Mouse (Mus musculus): ENCODE data around the gene Tanc1. TPM values are rescaled to one million over a fixed set of nuclear protein-coding genes. Genes with fewer than 3 reads are reported as not detected.

The Tanc1 gene
- total RNA-seq, 2 experiments from 2014 or later: 20.1 to 25.4 TPM

DNA sequence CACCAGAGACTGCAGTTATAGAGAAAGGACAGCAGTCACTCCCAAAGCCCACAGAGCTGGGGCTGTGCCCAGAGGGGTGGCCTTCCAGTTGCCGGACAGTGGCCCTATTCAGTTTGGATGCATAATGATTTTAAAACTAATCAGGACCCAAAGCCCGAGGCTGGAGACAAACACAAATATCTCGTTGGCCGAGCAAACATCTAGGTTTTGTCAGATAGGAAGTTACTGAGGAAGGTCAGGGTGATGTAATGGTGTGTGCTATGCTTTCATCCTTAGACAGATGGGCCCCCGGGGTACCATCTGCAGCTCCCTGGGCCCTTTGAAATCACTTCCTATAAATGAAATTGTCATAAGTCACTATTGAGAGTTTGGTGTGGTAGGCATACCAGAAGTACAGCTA lies 33.0 kb downstream of the Tanc1 start:
- intact Hi-C loops (cut with DNase I): no loop called here
- DNase-seq (ENCODE audit: low spot score in 2 of 2): peak in 1 of 2 experiments; percentile 38

DNA sequence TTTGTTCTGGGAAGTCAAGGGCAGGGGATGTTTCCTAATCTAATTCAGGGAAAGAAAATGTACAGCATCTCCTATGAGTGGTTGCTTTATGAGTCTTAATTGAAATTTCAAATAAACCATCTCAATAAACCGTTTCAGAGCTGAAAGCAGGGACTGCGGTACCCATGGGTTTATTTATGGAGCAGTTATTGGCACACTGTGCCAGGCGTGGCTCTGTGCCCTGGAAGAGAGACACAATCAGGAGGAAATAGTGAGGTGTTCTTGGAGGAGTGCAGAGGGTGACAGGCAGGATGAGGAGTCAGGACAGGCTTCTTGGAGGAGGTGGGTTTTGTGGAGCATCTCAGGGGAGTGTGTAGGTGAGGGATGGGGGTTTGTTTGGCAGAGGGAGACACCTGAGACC lies 33.7 kb downstream of the Tanc1 start:
- intact Hi-C loops (cut with DNase I): no loop called here
- peak; percentile 37 to 57 for DNase-seq (ENCODE audit: low spot score in 2 of 2)

DNA sequence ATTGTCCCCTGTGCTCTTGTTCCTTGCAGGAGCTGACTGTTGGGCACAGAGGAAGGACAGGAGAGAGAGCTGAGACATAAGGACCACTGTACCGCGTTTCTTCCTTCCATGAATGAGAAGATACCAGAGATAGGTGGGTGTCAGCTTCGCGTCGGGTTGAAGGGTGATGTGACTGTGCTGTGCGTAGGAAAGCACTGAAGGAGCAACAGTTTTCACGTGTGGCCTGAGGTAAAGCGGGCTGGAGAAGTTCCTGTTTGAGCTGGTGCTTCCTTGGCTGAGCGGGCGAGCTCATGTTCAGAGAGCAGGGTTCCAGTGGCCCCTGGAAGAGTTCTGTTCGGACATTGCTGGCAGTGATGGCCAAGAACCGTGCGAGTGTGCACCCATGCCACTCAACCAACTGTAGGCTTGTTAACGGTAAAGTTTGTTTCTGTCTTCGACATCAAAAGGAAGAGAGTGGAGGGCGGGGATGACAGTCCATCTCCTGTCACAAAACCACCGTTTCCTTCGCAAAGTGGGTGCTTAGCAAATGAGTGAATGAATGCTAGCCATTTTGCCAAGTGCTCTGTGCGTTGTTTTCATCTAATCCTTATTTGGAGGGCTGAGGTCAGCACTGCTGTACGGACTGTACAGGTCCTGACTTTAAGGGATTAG lies 35.0 kb downstream of the Tanc1 start:
- DNase-seq (ENCODE audit: low spot score in 2 of 2): no peak
- intact Hi-C loops (cut with DNase I): no loop called here

DNA sequence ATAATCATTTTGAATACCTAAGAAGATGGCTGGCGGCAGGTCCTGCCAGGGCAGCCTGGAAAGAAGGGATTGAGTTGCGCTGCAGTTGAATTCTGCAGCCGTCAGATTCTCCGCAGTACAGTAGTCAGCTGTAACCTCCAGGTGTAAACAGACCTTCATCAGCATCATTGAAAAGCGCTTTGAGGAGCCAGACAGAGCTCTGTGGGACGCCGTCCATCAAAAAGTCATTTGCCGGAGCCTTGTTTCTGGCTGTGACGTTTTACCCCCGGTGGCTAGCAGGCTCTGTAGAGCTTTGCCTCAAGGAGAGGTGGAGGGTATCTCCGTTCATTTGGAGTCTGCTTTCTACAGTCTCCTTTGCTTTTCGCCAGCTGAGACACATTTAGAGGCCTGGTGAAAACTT lies 36.6 kb downstream of the Tanc1 start:
- DNase-seq (ENCODE audit: low spot score in 2 of 2): no peak
- intact Hi-C loops (cut with DNase I): no loop called here

DNA sequence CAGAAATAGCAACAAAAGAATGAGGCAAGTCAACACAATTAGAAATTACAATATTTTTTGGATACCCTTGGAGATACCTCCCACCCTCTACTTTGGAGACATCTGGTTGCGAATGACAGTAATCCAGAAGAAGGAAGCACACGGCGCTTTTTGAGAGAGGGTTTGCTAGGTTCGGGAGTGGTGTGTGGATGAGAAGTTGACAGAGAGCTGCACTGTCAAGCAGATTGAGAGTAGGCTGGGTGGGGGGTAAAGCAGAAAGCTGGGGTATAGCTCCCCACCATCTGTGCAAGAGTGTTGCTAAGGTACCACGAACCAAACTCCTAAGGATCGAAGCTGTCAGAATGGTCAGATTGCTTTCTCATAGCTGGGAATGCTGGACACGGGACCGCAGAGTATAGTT lies 40.0 kb downstream of the Tanc1 start:
- no peak for DNase-seq (ENCODE audit: low spot score in 2 of 2)
- intact Hi-C loops (cut with DNase I): no loop called here

DNA sequence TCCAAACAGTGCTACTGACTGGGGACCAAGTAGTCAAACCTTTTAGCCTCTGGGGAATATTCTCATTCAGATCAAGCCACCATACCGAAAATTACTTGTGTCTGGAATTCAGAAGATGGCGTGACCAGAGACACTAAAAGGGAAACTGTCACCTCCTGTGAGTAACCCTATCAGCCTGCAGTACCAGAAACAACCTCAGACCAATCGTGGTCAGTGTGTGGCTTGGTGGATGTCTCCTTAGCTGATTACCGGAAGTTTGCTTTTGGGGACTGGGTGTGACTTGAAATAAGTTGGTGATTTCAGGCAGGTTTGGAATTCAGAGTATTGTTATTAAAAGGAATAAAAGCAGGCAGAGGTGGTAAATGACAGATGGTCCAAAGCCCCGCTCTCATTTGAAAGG lies 40.9 kb downstream of the Tanc1 start:
- intact Hi-C loops (cut with DNase I): no loop called here
- no peak for DNase-seq (ENCODE audit: low spot score in 2 of 2)

DNA sequence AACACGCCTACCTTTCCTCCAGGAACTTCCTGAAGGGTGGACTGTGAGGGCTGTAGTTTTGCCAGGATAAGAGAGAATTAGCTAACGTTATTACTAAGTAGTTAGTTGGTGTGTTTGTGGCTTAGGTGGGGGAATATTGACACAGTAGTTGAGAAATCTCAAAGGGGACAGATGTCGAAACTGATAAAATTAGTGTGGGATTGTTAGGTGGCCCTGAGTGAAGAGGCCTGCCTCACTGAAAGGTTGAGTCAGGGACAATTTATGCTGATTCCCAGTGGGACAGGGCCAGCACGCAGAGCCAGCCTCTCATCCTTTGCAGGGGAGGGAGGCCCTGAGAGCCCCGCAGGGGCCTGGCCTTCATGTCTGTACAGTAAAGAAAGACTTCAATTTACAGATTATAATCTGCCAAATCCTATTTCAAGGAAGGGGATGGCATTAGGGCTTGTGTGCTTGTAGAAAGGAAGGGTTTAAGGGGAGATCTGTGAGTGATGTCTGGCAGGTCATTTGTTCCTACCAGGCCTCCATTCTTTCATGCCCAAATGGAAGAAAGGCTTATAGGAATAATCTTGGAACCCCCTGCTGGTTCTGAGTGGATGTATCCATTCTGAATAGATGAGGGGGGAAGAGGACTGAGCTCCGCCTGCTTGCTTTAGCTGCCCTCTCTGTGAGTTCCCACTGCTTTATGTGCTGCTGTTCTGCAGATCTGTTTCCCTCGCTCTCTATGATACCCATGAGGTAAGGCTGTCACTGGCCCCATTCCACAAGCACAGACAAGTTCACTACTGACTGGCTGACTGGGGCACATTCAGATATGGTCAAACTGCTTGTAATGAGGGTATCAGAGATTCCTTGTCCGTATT lies 41.7 kb downstream of the Tanc1 start:
- intact Hi-C loops (cut with DNase I): no loop called here
- DNase-seq (ENCODE audit: low spot score in 2 of 2): no peak

DNA sequence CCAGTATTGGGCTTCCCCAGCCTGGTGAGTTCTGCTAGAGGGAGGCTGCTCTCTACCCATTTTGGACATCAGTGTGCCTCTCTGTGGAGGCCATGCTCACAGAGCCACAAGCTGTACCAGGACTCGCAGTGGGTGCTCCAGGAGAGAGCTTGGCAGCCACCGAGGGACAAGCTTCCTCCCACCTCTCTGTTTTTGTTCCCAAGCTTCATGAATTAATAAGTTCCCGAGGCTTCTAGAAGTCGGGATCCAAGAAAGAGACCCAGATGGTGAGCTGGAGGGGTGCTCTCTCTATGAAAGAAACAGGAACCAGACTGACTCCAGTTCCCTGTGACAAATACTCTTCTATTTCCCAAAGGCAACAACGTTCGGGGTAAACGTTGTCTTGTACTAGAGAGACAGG lies 43.6 kb downstream of the Tanc1 start:
- no peak for DNase-seq (ENCODE audit: low spot score in 2 of 2)
- intact Hi-C loops (cut with DNase I): no loop called here

DNA sequence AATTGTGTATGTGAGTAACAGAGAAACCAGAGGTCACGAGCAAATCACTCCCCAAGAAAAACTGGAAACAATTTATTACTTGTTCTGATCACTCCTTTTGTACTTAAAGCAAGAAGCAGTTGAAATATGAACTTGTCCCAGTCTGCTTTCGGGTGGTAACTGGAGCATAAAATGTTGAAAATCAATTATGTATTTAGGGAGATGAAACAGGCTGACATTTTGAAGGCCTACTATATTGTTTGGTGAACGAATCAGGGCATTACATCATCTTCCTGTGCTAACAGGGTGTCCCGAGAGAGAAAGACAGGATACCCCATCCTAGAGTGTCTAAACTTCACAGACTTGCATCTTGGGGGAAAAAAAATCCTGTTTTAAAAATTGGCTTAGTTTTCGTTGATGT lies 44.8 kb downstream of the Tanc1 start:
- no peak for DNase-seq (ENCODE audit: low spot score in 2 of 2)
- intact Hi-C loops (cut with DNase I): no loop called here

DNA sequence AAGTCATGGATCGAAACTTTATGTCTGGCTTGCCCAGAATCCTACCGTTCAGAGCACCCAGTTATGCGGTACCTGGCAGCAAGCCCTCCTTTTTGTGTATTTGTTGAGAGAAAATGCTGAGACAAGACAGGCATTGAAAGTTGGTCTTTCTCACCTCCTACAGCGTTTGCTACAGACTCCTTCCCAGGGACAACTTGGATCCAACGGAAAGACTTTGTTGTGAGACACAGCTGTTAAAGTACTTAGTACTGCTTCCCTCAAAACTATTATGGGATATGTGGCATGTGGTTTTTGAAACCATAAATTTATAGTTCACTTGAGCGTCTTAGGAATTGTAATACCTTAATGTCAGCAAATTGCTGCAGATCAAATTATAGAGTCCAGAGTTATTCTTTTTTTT lies 47.8 kb downstream of the Tanc1 start:
- intact Hi-C loops (cut with DNase I): no loop called here
- no peak for DNase-seq (ENCODE audit: low spot score in 2 of 2)

DNA sequence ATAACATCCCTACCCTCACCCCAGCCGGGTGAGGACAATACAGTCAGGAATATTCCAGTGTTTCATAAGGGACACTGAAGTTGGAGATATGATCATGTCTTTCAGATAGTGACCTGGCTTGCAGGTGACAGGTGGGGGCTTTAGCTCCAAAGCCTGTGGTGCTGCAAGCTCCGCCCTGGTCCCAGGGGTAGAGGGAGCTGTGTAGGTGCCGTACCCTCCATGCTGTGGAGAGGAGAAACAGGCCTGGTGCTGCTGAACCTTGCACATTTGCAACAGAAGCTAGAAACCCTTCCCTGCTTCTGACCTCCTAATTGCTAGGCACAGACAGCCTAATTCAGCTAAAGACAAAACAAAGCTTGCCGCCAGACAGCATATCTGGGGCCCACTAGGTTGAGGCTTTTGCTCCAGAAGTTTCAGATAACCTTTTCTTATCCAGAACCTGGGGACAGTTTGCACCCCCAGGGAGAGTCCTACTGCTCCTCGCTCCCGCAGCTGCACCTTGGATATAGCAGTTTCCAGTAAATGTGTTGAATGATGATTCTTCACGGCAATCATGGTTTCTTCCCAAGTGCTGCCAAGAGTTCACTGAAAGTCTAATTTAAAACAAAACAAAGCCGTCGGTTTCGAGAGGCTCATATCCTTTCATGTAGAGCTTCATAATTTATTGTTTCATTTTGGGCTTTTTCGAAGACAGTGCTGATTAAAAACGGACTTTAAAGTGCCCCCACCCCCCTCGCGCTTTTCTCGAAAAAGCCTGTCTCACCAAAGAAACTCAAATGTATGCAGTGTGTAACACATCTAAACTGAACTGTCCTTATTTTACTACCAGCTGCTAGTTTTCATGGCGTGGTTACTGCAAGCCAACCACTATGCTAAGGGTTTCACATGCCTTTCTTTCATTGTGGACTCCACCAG lies 49.3 kb downstream of the Tanc1 start:
- DNase-seq (ENCODE audit: low spot score in 2 of 2): no peak
- intact Hi-C loops (cut with DNase I): no loop called here

DNA sequence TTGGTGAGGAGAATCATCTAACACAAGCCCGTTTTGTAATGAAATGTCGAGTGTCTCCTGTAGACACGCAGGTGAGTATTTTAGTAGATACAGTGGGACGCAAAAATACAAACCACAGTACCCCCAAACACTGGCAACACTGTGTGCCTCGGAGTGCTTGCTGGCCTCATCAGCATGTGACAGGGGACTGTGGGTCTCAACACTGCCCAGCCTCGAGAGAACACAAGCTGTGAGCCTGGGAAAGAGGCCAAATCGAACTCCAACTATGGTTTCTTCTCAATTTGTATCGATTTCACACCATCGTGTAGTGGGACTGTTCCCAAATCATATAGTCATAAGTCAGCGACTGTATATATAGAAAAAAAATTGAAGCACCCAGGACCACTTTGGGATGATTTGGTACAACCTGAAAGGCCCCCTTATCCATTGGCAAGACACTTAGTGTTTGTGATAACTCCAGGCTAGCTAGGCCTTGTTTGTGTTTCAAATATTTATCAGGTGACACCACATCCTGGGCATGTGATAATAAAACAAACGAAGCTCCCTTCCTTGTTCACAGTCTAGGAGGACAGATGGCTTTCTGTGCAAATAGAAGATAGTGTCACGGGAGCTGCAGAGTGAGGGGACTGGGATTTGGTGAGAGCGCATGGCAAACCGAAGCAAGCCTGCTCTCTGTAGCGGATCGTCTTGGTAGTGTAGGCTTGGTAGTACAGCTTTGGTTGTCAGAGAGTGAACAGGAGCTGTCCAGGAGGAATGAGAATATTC lies 53.1 kb downstream of the Tanc1 start:
- no peak for DNase-seq (ENCODE audit: low spot score in 2 of 2)
- intact Hi-C loops (cut with DNase I): no loop called here

DNA sequence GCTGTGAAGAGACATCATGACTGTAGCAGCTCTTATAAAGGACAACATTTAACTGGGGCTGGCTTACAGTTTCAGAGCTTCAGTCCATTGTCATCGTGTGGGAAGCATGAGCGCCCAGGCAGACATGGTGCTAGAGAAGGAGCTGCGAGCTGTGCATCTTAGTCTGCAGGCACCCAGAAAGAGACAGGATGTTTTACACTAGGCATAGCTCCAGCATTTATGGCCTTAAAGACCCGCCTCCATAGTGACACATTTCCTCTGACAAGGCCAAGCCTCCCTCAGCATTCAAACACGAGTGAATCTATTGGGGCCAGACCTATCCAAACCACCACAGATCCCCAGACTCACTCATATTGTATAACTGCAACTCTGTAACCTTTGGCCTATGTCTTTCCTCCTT lies 54.7 kb downstream of the Tanc1 start:
- intact Hi-C loops (cut with DNase I): no loop called here
- DNase-seq (ENCODE audit: low spot score in 2 of 2): no peak

DNA sequence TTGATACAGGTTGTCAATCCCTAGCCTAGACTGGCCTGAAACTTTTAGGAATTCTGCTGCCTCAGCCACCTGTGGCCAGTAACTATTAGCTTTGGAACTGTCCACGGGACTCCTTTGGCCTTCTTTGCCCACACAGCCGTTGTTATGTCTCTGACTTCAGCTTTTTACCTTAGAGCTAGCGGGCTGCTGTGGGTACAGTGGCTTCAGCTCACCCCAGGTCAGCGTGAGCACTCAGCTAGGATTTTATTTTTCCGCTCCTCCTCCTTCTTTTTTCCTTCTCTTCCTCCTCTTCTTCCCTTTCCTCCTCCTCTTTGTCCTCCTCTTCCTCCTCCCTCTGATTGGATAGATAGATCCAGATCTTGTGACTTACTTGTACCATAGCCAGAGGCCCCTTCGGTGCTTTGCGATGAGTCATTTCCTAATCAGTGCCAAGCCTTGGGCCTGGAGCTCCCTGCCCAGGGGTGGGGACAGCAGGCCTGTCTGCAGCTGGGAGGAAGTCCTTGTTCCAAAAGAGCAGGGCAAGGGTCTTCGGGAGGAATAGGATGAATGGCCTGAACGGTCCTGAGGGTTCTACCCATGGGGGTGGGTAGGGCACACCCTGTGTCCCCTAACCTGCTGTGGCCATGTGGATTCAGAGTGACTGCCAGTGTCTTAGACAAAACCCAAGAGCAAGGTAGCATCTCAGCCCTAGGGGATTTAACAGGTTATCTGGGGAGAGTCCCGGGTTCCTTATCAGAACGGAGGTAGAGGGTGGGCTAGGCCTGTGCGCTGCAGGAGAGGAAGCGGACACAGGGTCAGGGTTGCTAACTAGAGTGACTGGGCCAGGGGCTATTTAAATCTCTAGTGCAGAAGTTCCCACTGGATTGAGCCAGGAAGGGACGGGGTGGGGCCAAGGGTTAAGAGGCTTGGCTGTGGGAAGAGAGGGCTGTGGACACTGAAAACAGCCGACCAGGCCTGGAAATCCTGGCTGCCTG lies 58.5 kb downstream of the Tanc1 start:
- no peak for DNase-seq (ENCODE audit: low spot score in 2 of 2)
- intact Hi-C loops (cut with DNase I): no loop called here

DNA sequence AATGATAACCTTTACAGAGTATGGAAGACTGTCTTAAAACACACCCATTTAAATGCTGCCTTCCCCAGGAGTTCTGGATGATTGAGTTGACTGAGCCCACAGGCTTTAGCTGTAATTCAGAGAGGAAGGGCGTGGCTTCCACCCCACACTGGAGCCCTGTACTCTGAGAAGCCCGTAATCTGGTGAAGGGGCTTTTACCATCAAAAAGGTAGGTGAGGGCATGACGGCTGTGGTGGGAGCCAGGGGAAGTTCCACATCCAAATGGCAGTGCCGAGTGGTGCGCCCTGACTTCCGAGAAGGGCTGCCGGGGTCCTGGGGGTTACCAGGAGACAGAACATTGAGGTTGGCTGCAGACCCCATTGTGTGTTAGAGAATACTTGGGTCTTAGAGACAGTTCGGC lies 59.8 kb downstream of the Tanc1 start:
- intact Hi-C loops (cut with DNase I): no loop called here
- no peak for DNase-seq (ENCODE audit: low spot score in 2 of 2)

DNA sequence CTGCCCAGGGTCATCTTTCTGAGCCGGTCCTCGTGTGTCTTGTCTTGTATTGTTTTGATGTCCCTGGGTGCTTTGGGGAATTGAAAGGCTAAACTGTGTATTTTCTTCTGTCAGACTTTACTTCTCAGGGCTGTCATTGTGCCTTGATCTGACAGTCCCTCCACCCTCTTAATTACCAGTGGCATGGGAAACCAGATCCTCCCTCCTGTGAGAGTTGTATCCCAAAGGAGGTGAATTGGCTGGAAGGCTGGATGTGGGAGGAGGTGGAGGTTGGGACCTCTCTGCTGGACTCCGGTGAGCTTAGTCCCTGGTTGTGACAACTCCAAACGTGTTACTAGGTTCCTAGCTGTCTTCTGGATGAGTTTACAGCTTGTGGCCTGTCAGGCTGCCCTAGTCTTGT lies 60.2 kb downstream of the Tanc1 start:
- DNase-seq (ENCODE audit: low spot score in 2 of 2): no peak
- intact Hi-C loops (cut with DNase I): no loop called here

DNA sequence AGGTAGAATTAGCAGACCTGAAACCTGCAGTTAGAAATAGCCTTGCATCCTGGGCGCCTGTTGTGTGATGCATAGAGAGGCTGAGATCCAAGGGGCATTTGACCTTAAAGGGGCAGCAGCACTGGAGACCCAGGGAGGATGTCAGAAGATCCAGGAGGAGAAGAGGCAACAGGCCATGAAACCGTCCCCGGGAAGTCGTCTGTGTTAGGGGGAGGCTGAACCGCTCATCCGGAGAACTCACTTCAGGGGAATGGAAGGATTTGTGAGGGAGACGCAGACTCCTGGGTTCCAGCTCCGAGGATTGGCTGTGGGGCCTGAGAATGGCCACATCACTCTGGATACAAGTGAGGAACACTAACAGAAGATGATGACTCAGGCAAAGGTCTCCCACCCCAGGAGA lies 60.8 kb downstream of the Tanc1 start:
- DNase-seq (ENCODE audit: low spot score in 2 of 2): no peak
- intact Hi-C loops (cut with DNase I): no loop called here

DNA sequence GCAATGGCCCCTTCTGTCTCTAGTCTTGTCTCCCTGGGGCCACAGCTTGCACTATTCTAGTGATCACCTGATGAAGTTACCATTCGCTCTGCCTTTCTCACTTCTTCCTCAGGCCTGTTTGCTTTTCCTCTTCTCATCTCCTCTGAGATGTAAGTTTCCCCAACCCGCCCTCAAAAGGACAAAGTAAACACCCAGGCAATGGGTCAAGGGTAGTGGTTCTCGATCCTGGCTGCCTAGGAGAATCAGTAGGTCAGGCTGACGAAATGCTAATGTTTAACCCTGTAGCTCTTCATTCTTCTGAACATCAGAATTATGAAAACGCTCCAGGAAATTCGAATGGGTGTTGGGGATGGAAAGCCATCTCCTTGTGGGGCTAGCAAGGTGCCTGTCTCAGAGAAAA lies 61.5 kb downstream of the Tanc1 start:
- intact Hi-C loops (cut with DNase I): no loop called here
- no peak for DNase-seq (ENCODE audit: low spot score in 2 of 2)

DNA sequence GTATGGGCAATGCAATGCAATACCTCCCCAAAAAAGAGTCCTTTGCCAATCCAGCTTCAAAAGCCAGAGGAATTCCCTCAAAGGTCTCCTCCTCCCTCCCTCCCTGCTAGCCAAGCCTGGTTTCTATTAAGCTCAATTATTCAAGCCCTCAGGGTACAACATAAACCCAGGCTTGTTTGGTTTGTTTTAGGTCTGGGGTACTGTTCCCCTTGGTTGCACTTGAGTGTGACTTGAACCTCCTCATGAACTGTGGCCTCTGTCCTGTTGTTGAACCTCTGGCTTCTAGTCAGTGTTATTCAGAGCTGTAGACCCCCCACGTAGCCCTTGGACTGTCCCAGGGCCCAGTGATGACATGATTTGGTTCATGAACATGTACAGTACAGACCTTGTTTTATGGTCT lies 62.0 kb downstream of the Tanc1 start:
- intact Hi-C loops (cut with DNase I): no loop called here
- DNase-seq (ENCODE audit: low spot score in 2 of 2): no peak
